In the genomic region with DNA sequence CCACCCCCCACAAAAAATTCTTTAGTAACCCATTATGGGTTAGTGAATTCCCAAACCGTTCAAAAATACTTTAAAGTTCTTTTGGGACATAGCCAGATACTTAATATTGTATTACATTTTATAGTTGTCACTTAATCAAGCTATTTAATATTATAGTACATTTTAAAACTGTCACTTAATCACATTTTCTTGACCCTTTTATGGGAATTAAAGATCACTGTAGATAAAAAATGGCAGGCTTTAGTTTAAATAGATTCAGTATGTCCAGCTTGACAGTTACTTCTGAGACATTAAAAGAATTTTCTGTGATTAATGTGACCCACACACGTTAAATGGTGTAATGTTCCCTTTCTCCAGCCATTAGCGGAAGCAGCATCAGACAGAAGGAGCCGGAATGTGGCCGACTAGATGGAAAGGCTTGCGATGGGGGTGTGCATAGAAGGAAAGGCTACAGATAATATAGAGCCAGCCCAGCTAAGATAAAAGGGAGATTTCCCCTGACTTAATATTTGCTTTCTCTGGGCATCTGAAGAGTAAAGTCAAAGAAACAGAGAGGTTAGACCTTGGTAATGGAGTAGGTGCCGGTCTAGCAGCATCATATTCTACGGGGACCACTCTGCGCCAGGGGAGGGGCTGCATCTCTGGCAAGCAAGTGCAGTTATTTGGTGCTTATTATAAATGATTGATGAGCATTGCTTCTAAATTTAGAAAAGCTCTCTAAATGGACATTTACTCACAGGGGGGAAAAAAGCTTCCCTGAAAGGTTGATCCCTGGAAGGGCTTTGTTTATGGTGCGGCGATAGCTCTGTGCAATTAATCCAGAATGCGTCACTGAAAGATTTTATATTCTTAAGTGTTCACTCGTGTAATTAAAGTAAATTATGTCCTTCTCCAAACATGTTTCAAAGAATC, we compare ENCODE assay signal across 12 mouse cellular contexts.
A peak's percentile ranks its signal among the peaks of the same experiment; 100 is the strongest.
DNase-seq lines count a peak whose midpoint lies in the region; ATAC-seq and TF ChIP-seq lines count a peak whose summit lies in the region.
"Had no signal": no experiment of that assay in that cellular context is flagged by ENCODE, and none has a peak within 500 bp of the region (broad histone marks: within the 10 kb centered on the region; RNA-seq: fewer than 3 reads in every experiment).

No protein-coding gene starts in this region.

- H3K36me3 ChIP-seq in forebrain, embryonic 14.5 days (ENCODE audit: control insufficient read depth, insufficient read depth, low read length): no peaks in the 10 kb centered on the region
- no peaks in the 10 kb centered on the region for H3K36me3 ChIP-seq in intestine, embryonic 15.5 days
- no peaks in the 10 kb centered on the region for H3K36me3 ChIP-seq in neural tube, embryonic 13.5 days
- H3K36me3 ChIP-seq: liver, embryonic 12.5 days had no signal

- H3K9ac ChIP-seq in forebrain, embryonic 14.5 days (ENCODE audit: low read length): peak overlapping the region; percentile 21
- H3K9ac ChIP-seq in intestine, embryonic 15.5 days: no peak overlapping the region
- H3K9ac ChIP-seq in neural tube, embryonic 13.5 days: peak overlapping the region; percentile 51
- H3K9ac ChIP-seq: liver, embryonic 12.5 days had no signal

- peak; percentile 57 for ATAC-seq in forebrain, embryonic 14.5 days
- no peak for ATAC-seq in intestine, embryonic 15.5 days
- peak; percentile 73 for ATAC-seq in neural tube, embryonic 13.5 days (ENCODE audit: low read depth)
- ATAC-seq: liver, embryonic 12.5 days had no signal

- peak; percentile 32 to 52 for DNase-seq in kidney, postnatal 4 days
- DNase-seq in kidney, adult 11 months: no peak
- peak; percentile 42 for DNase-seq in forebrain, embryonic 14.5 days (ENCODE audit: low spot score)
- DNase-seq in adrenal gland, postnatal 14 days: no peak
- no peak for DNase-seq in left cerebral cortex, adult 2 months (ENCODE audit: extremely low spot score in 1 of 2, low spot score in 2 of 2)
- no peak for DNase-seq in heart, postnatal 14 days
- DNase-seq: gastrocnemius, adult 2 months; right cerebral cortex, postnatal 14 days; thymus, postnatal 36 days had no signal

- H3K4me1 ChIP-seq in forebrain, embryonic 14.5 days (ENCODE audit: control insufficient read depth, insufficient read depth, low read length): no peaks in the 10 kb centered on the region
- no peaks in the 10 kb centered on the region for H3K4me1 ChIP-seq in intestine, embryonic 15.5 days (replicated peaks)
- peaks cover 23% of the 10 kb centered on the region for H3K4me1 ChIP-seq in neural tube, embryonic 13.5 days (replicated peaks)
- H3K4me1 ChIP-seq: liver, embryonic 12.5 days had no signal

- no peak overlapping the region for H3K27ac ChIP-seq in forebrain, embryonic 14.5 days (ENCODE audit: low read depth, low read length)
- no peak overlapping the region for H3K27ac ChIP-seq in intestine, embryonic 15.5 days
- peak overlapping the region; percentile 59 for H3K27ac ChIP-seq in neural tube, embryonic 13.5 days (replicated peaks)
- no peak overlapping the region for H3K27ac ChIP-seq in left cerebral cortex, adult 2 months
- H3K27ac ChIP-seq: gastrocnemius, adult 2 months; liver, embryonic 12.5 days had no signal

- peak overlapping the region; percentile 15 for H3K4me3 ChIP-seq in forebrain, embryonic 14.5 days (ENCODE audit: low read depth, low read length)
- H3K4me3 ChIP-seq in intestine, embryonic 15.5 days (replicated peaks): no peak overlapping the region
- peak overlapping the region; percentile 20 for H3K4me3 ChIP-seq in neural tube, embryonic 13.5 days
- no peak overlapping the region for H3K4me3 ChIP-seq in left cerebral cortex, adult 2 months
- H3K4me3 ChIP-seq: gastrocnemius, adult 2 months; liver, embryonic 12.5 days had no signal

- intact Hi-C loops in left cerebral cortex, adult 2 months (cut with DNase I): no loop called here
- intact Hi-C loops in heart, postnatal 14 days (cut with DNase I): no loop called here

- H3K27me3 ChIP-seq in forebrain, embryonic 14.5 days (replicated peaks; ENCODE audit: control insufficient read depth, insufficient read depth, low read length): peaks cover 8% of the 10 kb centered on the region
- no peaks in the 10 kb centered on the region for H3K27me3 ChIP-seq in intestine, embryonic 15.5 days (replicated peaks)
- H3K27me3 ChIP-seq in neural tube, embryonic 13.5 days: no peaks in the 10 kb centered on the region
- H3K27me3 ChIP-seq: liver, embryonic 12.5 days had no signal

- peak overlapping the region; percentile 43 for H3K4me2 ChIP-seq in forebrain, embryonic 14.5 days (ENCODE audit: low read length)
- H3K4me2 ChIP-seq in intestine, embryonic 15.5 days (replicated peaks): peak overlapping the region; percentile 41
- peak overlapping the region; percentile 49 for H3K4me2 ChIP-seq in neural tube, embryonic 13.5 days
- H3K4me2 ChIP-seq: liver, embryonic 12.5 days had no signal

- no peaks in the 10 kb centered on the region for H3K9me3 ChIP-seq in forebrain, embryonic 14.5 days (replicated peaks; ENCODE audit: control insufficient read depth, low read length)
- no peaks in the 10 kb centered on the region for H3K9me3 ChIP-seq in intestine, embryonic 15.5 days
- H3K9me3 ChIP-seq in neural tube, embryonic 13.5 days: no peaks in the 10 kb centered on the region
- H3K9me3 ChIP-seq: liver, embryonic 12.5 days had no signal

- TF ChIP-seq CTCF in left cerebral cortex, adult 2 months (IDR thresholded peaks at IDR 0.05): no peak

- WGBS in forebrain, embryonic 14.5 days: 23% methylated on average over 13 of the region's 13 CpGs
- 33% methylated on average over 13 of the region's 13 CpGs for WGBS in intestine, embryonic 15.5 days
- 24% methylated on average over 13 of the region's 13 CpGs for WGBS in neural tube, embryonic 13.5 days

Comparison
In these comparisons a context has a peak if more than half of its experiments do, and no peak if none do; other contexts are left out.
1. DNase-seq: peak in kidney, postnatal 4 days (2 of 2) and forebrain, embryonic 14.5 days (single experiment); none in kidney, adult 11 months (single experiment), adrenal gland, postnatal 14 days (single experiment), left cerebral cortex, adult 2 months (0 of 2) and heart, postnatal 14 days (0 of 2).
2. H3K4me3 ChIP-seq: peak in forebrain, embryonic 14.5 days (single experiment) and neural tube, embryonic 13.5 days (single experiment); none in intestine, embryonic 15.5 days (single experiment) and left cerebral cortex, adult 2 months (single experiment).
3. Peak in every context shown above with its lines, with median percentiles within 50 percentile points of each other: H3K4me2 ChIP-seq.